Mouse (Mus musculus) CD8-positive naive resting alpha-beta T cell, adult 2 months (primary cell): ENCODE data around the gene Actn3.
"Not testable (repeated sequence)": the region's sequence is repeated elsewhere in the genome, so short reads cannot be mapped to it uniquely, and the experiment has no call there.

Source experiments
- DNase-seq, 2 experiments: peaks; one replicate each; pipeline ENCODE4 v3.0.0; 2022; ENCODE audit warnings: low read depth in 2 of 2, low spot score in 2 of 2

Gene Actn3

GRCm38 (mm10) chr19:4812334-4812949 is 65.3 kb downstream of the Actn3 start:
- DNase-seq = not testable (repeated sequence)

DNA sequence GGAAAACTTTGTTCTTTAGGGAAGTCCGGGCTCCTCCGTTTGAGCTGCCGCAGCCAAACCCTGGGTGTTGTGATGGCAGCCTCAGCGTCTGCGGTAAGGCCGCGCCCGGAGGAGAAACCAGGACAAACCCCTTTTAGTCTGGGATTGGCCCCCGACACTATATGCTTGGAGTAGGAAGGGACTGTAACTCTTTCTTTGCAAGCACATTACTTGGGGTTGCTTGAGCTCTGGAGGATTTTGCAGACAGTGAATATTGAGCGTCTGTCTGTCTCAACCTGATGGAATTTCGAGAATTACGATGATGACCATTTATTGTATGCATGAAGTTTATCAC is 65.8 kb downstream of the Actn3 start:
- DNase-seq = no peak
